Mouse (Mus musculus) thymus, postnatal 25 days (tissue): Measurements from ENCODE around the gene Cnot4.
A peak's percentile ranks its signal among the peaks of the same experiment; 100 is the strongest.
"Not testable (repeated sequence)": the region's sequence is repeated elsewhere in the genome, so short reads cannot be mapped to it uniquely, and the experiment has no call there.

Experiments used
- DNase-seq: peaks from one replicate; pipeline ENCODE4 v3.0.0; 2022

The Cnot4 gene

DNA sequence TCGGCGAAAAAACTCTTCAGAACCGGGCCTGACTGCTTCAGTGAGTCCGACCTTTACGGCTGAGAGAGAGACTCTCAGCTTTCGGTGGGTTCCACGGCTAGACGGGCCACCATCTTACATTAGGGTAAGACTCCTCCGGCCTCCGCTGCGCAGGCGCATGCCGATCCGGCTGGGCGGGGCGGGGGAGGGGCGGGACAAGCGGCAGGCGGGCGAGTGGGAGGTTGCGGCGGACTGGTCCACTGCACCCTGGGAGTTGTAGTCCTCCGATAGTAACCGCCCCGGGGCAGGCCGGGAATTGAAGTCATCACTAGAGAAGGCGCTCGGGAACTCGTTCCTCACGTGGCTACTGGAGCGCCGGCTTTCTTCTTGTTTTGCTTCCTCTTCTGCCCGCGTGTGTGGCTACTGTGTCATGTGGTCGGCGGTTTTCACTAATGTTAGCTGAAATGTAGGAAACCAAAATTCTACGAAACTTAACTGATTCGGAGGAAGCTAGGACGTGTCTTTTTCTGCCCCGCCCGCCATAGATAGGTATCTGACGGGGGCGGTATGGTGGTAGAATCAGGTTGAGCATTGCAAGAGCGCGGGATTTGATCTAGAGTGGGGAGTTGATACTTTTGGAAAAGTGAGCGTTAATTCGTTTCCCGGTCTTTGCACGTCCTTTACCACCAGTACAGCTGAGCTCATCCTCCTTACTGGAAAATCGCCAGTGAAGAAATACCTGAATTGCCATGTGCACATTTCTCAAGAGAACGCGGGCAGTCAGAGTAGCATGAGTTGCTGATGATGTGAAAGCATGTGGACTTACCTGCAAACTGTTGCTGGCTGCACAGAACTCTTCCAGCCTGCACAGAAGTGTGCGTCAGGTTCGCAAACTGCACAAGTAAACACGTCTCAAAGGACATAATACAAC lies at the start of gene Cnot4:
Cnot4 (minus strand) TSS at position 146 of the 910 bp plus-strand sequence.
- peak; percentile 98 for DNase-seq

DNA sequence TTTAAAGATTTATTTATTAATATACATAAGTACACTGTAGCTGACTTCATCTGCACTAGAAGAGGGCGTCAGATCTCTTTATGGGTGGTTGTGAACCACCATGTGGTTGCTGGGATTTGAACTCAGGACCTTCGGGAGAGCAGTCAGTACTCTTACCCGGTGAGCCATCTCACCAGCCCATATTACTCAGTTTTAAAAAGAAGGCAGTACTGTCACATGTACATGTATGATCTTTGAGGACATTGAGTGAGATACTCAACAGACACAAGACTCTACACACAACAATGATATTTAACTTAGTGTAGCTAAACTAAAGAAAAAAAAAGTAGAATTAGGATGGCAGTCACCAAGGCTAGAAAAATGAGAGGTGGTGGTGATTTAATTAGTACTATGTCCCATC lies 45.8 kb upstream of the Cnot4 start:
- not testable (repeated sequence) for DNase-seq

DNA sequence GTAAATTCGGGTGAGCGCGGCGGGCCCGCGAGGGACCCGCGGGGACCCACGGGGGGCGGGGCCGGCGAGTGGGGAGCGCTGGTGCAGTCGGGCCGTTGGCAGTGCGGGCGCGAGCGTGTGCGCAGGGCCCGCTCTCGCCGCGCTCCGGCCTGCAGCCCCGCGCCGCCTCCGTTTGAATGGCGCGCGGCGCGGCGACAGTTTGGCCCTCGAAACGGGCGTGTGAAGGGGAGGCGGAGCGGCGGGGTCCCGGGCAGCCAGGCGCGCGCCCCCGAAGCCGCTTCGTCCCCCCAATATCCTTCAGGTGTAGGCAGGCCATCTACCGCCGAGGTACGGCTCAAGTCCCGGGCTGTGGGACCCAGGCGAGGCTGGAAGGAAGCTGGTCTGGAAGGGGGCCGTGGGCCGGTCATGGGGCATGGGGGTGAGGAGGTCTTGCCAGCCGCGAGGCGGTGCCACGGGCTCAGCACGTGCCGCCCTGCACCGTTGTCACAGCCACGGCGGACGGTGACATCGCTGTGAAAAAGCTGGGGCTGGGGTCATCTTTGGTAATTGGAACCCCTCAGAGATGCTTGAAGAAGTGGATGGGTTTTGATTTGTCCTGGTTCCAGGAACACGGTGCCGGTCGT lies 44.2 kb upstream of the Cnot4 start:
- DNase-seq = no peak

DNA sequence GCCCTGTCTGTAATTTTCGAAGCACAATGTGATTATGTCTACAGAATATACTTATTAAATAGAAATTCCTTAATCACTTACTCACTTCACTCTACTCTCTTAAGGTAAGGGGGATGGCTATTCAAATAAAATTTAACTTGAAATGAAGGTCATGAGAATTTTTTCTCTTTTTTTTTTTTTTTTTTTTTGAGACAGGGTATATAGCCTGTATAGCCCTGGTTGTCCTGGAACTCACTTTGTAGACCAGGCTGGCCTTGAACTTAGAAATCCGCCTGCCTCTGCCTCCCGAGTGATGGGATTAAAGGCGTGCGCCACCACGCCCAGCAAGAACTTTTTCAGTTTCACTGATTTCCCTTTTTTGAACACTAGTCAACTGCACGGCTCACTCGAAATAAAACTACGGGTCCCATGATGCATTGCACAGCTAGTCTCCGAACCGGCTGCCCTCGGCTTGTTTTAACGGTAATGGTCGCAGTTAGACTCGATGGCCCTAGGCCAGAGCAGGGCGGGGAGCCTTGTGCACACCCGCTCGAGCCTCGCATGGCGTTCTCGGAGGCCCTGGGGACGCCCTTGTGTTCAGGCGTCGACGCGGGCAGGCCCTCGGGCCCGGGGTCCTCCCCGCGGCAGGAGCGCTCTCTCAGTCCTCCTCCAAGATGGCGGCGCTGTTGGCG lies 43.6 kb upstream of the Cnot4 start, which contains the start of gene Nup205:
Nup205 (plus strand) TSS at position 443 of the 671 bp plus-strand sequence.
- DNase-seq = peak; percentile 88

DNA sequence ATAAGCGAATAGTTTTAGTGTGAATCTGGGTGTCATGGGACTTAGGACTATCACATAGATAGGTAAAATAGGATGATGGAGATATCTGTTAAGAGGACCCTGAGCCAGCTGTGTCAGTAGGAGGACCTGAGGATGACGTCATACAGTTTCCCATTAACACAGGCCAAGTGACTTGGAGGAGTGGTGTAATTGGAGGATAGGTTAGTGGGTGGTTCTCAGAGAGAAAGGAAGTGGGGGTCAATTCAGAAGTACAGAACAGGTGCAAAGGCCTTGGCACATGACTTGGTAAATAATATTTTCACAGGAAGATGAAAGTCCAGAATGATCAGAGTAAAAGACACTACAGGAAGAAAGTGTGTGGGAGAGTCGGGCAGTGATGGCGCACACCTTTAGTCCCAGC lies 39.7 kb upstream of the Cnot4 start:
- no peak for DNase-seq

DNA sequence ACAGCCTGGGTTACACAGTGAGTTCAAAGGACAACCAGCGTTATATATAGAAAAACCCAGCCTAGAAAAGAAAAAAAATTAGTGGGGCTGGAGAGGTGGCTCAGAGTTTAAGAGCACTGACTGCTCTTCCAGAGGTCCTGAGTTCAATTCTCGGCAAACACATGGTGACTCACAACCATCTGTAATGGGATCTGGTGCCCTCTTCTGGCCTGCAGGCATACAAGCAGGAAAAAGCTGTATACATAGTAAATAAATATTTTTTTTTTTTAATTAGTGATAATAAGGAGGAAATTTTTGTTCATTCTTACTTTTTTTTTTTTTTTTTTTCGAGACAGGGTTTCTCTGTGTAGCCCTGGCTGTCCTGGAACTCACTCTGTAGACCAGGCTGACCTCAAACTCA lies 38.5 kb upstream of the Cnot4 start:
- not testable (repeated sequence) for DNase-seq

DNA sequence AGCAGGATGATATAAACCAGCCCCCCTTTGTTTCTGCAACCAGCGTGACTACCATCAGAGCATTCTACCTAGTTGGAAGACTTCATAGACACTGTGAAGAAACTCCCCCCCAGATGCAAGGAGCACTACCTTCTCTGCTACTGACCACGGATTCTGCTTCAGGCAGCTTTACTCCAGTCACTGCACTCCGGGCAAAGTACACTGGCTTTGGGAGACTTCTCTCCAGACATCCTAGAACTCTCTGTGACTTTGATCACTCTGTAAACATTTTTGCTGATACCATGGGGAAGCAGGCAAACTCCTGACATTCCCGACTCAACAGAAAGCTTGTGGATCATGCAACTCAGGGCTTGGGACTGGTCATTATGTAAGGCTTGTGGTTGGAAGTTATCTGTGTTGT lies 35.7 kb upstream of the Cnot4 start:
- DNase-seq = no peak

DNA sequence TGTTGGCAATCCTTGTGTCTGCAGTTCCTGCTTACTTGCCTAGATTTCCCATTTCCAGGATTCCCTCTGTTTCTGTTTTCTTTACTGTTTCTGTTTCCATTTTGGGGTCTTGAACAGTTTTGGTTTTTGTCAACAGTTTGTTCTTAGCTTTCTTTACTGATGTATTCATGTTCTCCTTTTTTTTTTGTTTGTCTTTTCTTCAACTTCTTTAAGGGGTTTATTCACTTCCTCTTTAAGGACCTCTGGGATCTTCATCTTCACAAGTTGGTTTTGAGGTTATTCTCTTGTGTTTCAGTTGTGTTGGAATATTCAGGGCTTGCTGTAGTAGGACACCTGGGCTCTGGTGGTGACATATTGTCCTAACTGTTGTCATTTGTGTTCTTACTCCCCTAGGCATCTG lies 21.0 kb upstream of the Cnot4 start:
- no peak for DNase-seq

DNA sequence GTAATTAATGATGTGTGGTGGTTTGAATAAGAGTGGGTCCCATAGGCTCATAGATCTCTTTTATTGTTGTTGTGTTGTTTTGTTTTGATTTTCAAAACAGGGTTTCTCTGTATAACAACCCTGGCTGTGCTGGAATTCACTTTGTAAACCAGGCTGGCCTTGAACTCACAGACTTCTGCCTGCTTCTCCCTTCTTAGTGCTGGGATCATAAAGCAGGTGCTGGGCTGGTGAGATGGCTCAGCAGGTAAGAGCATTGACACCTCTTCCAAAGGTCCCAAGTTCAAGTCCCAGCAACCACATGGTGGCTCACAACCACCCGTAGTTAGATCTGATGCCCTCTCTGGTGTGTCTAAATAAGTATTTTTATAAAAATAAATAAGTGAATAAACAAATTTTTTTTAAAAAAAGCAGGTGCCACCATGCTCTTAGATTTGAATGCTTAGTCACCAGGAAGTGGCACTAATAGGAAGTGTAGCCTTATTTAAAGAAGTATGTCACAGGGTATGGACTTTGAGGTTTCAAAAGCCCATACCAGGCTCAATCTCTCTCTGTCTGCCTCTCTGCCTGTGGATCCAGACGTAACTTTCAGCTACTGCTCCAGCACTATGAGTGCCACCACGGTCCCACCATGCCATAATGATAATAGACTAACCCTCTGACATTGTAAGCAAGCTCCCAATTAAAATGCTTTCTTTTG lies 14.3 kb upstream of the Cnot4 start:
- DNase-seq = no peak

DNA sequence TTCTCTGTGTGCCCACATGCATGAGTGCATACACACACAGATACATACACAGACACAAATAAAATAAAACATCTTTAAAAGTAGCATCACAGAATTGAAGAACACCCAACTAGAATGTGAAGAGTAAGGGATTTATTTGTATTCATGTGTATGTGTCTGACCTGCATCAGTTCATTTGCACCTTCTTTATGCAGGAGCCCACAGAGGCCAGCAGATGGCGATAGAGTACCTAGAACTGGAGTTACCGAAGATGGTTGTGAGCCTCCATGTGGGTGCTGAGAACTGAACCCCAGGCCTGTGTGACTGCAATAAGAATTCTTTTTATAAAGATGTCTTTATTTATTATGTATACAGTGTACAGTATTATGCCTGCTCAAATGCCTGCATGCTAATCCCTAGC lies 12.0 kb upstream of the Cnot4 start:
- no peak for DNase-seq

DNA sequence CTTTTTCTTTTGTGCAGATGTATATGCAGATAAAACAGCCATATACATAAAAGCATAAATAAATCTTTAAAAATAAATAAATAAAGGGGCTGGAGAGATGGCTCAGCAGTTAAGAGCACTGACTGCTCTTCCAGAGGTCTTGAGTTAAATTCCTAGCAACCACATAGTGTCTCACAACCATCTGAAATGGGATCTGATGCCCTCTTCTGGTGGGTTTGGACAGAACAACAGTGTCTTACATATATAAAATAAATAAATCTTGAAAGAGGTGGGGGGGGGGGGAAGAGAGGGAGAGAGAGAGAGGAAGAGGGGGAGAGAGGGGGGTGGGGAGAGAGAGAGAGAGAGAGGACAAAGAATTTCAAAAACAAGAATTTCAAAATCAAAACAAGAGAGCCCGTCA lies 6.8 kb upstream of the Cnot4 start:
- no peak for DNase-seq

DNA sequence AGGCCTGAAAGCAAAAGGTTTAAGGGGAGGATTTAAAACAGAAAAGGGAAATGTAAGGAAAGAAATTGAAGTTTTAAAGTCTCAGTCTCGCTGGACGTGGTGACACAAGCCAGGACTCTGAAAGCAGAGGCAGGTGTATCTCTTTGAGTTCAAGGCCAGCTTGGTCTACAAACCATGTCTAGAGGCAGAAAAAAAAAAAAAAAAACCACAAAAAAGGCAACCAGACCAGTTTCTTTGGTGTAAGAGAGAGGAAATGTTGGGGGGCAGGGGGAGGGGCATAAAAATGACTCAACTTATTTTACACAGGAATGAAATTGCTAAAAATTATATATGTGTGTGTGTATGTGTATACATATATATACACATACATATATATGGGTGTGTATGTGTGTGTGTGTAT lies 1.3 kb upstream of the Cnot4 start:
- DNase-seq = no peak

DNA sequence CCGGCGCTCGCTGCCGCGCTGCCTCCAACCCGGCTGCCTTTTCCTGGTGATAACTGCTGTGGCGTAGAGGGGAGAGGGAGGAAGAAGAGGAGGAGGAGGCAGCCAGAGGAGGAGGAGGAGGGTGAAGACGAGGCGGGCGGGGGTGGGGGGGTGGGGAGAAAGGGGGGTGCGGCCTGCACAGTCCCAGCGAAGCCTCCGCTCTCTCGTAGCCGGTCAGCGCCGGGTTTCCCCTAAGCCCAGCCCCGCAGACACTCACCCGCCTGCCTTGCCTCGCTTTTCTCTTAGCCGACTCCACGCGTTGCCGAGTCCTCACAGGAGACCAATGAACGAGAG lies 312 bp downstream of the Cnot4 start:
- DNase-seq = no peak

DNA sequence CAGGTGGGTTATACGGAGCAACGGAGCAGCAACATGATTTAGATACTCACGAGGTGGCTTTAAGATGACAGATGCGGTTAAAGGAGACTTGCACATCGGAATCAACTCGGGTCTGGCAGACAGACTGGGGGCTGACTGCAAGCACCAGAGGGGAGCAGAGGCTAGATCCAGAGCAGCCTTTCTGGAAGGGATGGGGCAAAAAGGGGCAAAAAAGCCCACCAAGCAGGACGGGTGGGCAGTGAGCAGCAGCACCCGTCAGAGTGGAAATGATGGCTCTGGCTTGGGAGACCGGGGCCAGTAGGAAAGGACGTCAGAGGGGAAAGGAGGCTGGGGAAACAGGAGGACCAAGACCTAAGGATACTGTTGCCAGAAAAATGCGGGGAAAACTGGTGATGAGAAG lies 718 bp downstream of the Cnot4 start:
- no peak for DNase-seq

DNA sequence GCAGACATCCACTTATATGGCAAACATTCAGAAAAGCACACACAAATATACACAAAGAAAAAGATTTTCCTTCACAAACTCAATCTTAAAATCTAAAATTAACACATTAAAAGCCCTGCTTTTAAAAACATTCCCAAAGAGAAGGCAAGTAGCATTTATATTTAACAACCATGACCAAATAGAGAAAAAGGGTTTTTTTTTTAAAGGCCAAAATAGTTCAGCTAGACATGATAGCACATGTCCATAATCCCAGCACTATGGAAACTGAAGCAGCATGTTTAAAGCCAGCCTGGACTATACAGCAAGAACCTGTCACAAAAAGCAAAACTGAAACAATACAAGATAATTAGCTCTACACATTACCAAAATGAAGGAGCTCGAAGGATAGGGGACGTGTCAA lies 11.0 kb downstream of the Cnot4 start:
- no peak for DNase-seq

DNA sequence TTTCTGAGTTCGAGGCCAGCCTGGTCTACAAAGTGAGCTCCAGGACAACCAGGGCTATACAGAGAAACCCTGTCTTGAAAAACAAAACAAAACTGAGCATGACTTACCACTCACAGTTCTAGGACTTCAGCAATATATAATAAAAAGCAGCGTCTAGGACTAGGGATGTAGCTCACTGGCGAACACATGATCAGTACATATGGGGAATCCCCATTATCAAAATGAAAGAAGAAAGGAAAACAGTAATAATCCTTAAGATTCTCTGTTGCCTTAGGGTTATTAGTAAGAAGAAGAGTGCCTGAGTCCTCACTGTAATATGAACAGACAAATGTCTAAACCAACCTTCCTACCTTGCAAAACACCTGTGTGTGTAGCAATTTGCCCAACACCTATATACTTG lies 11.6 kb downstream of the Cnot4 start:
- DNase-seq = no peak

DNA sequence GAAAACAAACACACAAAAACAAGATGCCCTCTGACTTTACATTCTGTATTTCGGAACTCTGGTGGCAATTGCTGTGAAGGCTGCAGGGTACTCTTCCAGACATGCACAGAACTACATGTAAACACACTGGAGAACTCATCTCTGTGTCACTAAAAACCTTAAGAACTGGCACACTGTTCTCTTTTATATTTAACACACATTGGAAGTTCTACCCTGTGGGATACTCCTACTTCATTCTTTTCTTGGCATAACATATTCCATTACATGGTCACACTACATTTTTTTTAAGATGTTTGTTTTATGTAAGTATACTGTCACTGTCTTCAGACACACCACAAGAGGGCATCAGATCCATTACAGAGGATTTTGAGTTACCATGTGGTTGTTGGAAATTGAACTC lies 31.1 kb downstream of the Cnot4 start:
- no peak for DNase-seq

DNA sequence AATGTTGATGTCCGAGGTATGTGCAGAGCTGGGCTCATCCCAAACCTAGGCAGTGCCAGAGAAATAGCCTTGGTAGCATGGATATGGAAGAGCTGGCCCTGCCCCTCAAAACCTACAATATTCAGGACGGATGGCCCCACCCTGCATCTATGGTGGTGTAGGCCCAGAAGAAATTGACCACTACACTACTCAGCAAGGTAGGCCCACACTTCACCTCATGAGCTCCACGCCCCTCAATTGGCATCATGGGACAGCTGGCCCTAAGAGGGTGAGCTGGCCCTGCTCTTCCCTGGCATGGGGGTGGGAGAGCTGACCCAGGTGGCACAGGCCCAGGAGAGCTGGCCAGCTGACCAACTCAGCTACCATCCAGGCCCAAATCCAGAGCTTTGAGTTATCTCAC lies 48.6 kb downstream of the Cnot4 start:
- no peak for DNase-seq

DNA sequence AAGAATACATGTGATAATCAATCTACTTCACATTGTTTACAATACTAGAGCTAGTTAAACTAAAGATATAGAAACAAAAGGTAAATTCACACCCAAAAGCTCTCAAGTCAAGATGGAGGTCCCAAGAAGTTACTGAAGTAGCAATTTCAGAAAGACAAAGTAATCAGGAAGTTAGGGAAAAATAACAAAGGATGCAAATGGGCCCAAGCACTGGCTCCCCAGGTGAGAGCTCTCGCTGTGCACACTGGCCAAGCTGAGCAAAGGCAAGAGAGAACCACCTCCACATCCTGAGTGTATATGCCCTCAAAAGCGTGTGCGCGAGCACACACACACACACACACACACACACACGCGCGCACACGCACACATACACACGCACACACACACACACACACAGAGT lies 58.4 kb downstream of the Cnot4 start:
- DNase-seq = no peak

DNA sequence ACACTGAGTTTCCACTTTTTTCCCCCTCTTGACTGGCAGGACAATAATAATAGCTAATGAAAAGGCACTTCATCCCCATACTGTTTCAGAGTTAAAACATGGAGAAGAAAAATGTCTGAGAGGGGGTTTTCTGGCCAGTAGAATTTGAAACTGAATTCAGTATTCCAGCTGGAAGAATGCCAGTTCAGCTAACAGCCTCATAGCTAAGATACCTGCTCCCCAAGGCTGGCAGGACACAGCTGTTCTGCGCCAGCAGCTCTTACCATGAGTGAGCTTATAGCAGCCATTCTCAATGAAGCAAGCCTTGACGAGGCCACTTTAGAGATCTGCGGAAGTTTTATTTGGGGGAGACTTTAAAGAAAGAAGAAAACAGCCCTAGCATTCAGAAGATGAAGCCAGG lies 62.3 kb downstream of the Cnot4 start:
- DNase-seq = no peak

DNA sequence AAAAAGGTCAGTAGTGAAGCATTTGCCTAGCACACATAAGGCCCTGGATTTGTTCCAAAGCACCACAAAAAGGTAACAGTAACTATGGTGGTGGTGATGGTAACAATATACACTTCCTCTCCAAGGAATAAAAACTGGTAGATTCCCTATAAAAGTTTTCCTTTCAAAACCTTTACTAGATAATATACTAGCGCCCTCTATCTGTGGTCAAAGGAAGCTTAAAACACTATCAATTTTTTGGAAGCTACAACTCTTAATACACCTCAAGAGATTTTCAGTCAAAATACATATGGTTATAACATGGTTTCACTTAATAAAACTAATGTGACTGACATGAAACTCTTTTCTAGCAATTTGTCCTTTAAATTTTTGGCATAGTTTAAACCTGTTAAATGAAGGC lies 71.1 kb downstream of the Cnot4 start:
- no peak for DNase-seq

DNA sequence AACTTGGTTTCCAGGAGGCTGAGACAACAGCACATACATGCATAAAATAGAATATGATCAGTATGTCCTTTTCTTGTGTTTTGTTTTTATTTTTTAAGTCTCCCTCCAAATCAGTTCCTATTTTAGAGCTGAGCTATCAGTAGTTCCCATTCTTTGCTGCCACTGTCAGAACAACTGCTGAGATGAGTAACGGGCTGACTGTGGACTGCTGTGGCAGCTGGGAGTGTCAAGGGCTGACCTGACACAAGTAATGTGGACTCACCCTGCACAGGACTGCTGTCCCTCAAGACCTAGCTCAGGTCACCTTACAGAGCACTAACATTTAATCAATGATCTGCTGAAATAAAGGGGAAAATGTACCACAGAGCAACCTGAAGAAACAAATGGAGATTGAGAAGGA lies 90.4 kb downstream of the Cnot4 start:
- DNase-seq = no peak

DNA sequence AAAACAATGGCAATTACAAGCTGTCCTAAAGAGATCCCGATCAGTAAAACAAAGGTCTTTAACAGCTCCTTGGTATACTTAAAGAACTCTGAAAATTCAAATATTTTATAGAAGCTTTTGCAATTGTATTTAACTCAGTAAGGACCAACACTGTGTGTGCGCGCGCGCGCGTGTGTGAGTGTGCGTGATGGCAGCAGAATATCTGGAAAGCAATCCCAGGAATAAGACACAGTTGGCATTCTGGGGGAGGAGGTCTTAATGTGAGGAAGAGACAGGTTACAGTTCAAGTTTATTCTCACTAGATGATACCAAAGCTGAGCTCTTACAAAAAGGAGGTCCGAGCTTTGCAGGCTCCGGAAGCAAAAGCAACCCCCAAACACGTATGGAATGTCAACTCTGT lies 100.2 kb downstream of the Cnot4 start:
- no peak for DNase-seq

DNA sequence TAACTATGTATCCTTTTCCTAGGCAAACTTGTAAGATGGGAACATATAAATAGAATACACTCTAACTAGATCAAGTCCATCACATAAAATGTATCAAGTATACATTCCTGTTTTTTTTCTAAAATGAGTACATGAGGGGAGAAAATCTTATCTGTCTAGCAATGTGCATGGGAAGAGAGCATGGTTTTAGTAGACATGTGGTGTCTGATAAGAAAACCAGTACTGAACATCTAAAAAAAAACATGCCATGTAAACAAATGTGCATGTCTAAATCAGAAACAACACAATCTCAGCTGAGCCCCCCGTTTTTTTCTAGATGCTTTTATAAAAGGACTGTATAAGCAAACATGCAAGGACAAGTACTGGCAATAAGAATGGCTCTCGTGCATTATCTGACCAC lies 100.8 kb downstream of the Cnot4 start:
- DNase-seq = no peak
